8 mouse cellular contexts compared by ENCODE assay signal in genomic region chr3:141465104-141465705, GRCm38 (mm10). TPM values are rescaled to one million over a fixed set of nuclear protein-coding genes. Genes with fewer than 3 reads are reported as not detected.
A peak's percentile ranks its signal among the peaks of the same experiment; 100 is the strongest.
DNase-seq lines count a peak whose midpoint lies in the region; ATAC-seq and TF ChIP-seq lines count a peak whose summit lies in the region.

Gene Unc5c (plus strand): TSS chr3:141465216.

- peak within 1 kb of the TSS; percentile 73 for H3K9ac ChIP-seq in heart, embryonic 14.5 days (ENCODE audit: low read length)
- peak within 1 kb of the TSS; percentile 71 for H3K9ac ChIP-seq in kidney, postnatal 0 days (ENCODE audit: low read depth, low read length)
- H3K9ac ChIP-seq in liver, embryonic 12.5 days = peak within 1 kb of the TSS; percentile 22; the same call in 1 of the 2 replicates

- H3K27me3 ChIP-seq in heart, embryonic 14.5 days (ENCODE audit: control insufficient read depth, insufficient read depth, low read length) = peaks cover 28% of the 10 kb centered on the region
- H3K27me3 ChIP-seq in kidney, postnatal 0 days (ENCODE audit: insufficient read depth, low read length) = no peaks in the 10 kb centered on the region
- H3K27me3 ChIP-seq in liver, embryonic 12.5 days (replicated peaks) = peaks cover 58% of the 10 kb centered on the region
- no peaks in the 10 kb centered on the region for H3K27me3 ChIP-seq in myocyte (ENCODE audit: control insufficient read depth, insufficient read depth, insufficient read length)

- no peak for TF ChIP-seq CTCF in brain, embryonic 14.5 days (IDR thresholded peaks at IDR 0.05; ENCODE audit: borderline replicate concordance, extremely low read depth, insufficient read depth, insufficient read length)
- peak; percentile 42; the same call in 1 of the 2 replicates for TF ChIP-seq CTCF in kidney, postnatal 0 days (IDR thresholded peaks at IDR 0.05; ENCODE audit: low read depth)

- H3K9me3 ChIP-seq in heart, embryonic 14.5 days (ENCODE audit: control insufficient read depth, low read length) = no peaks in the 10 kb centered on the region
- no peaks in the 10 kb centered on the region for H3K9me3 ChIP-seq in kidney, postnatal 0 days (replicated peaks; ENCODE audit: low read length)
- no peaks in the 10 kb centered on the region for H3K9me3 ChIP-seq in liver, embryonic 12.5 days (replicated peaks)

- WGBS in heart, embryonic 14.5 days = under 1% methylated on average over 39 of the region's 61 CpGs
- 1% methylated on average over 60 of the region's 61 CpGs for WGBS in kidney, postnatal 0 days
- 0% methylated on average over 59 of the region's 61 CpGs for WGBS in liver, embryonic 12.5 days (ENCODE audit: insufficient replicate concordance)

- H3K4me2 ChIP-seq in heart, embryonic 14.5 days (ENCODE audit: low read length) = peak within 1 kb of the TSS; percentile 98
- peak within 1 kb of the TSS; percentile 92 for H3K4me2 ChIP-seq in kidney, postnatal 0 days (ENCODE audit: low read length)
- peak within 1 kb of the TSS; percentile 71 for H3K4me2 ChIP-seq in liver, embryonic 12.5 days
- peak within 1 kb of the TSS; percentile 77 for H3K4me2 ChIP-seq in myocyte (ENCODE audit: low read depth)

- DNase-seq in ES-CJ7 (ENCODE audit: low read depth, low spot score) = peak; percentile 64
- peak; percentile 87 for DNase-seq in brain, embryonic 14.5 days (ENCODE audit: low read depth)
- peak; percentile 71 for DNase-seq in fibroblast of lung, adult 2 months (ENCODE audit: low read depth)
- DNase-seq in kidney, postnatal 0 days (ENCODE audit: low spot score) = peak; percentile 95
- DNase-seq in urinary bladder, adult 2 months (ENCODE audit: low spot score) = peak; percentile 40

- H3K36me3 ChIP-seq in heart, embryonic 14.5 days (ENCODE audit: control insufficient read depth, insufficient read depth, low read length) = no peaks in the 10 kb centered on the region
- H3K36me3 ChIP-seq in kidney, postnatal 0 days (ENCODE audit: insufficient read depth, low read length) = no peaks in the 10 kb centered on the region
- no peaks in the 10 kb centered on the region for H3K36me3 ChIP-seq in liver, embryonic 12.5 days
- no peaks in the 10 kb centered on the region for H3K36me3 ChIP-seq in myocyte (ENCODE audit: control insufficient read depth, insufficient read depth)

- no peaks in the 10 kb centered on the region for H3K79me2 ChIP-seq in myocyte (ENCODE audit: control insufficient read depth, insufficient read depth)

- peak within 1 kb of the TSS; percentile 77 to 79 for H3K4me3 ChIP-seq in heart, embryonic 14.5 days (ENCODE audit: control insufficient read depth in 1 of 2, insufficient read depth in 1 of 2, low read depth in 1 of 2, low read length in 2 of 2)
- H3K4me3 ChIP-seq in kidney, postnatal 0 days (replicated peaks; ENCODE audit: low read depth, low read length) = peak within 1 kb of the TSS; percentile 88
- H3K4me3 ChIP-seq in liver, embryonic 12.5 days = peak within 1 kb of the TSS; percentile 50
- peak within 1 kb of the TSS; percentile 34 for H3K4me3 ChIP-seq in myocyte

- H3K4me1 ChIP-seq in heart, embryonic 14.5 days (ENCODE audit: control insufficient read depth in 2 of 2, insufficient read depth in 2 of 2, low read length in 2 of 2) = no peaks in the 10 kb centered on the region; a peak in 1 of 4 replicates
- no peaks in the 10 kb centered on the region for H3K4me1 ChIP-seq in kidney, postnatal 0 days (replicated peaks; ENCODE audit: insufficient read depth, low read length)
- H3K4me1 ChIP-seq in liver, embryonic 12.5 days = no peaks in the 10 kb centered on the region

- TF ChIP-seq POLR2A in brain, embryonic 14.5 days (IDR thresholded peaks at IDR 0.05; ENCODE audit: borderline replicate concordance, extremely low read depth, insufficient read depth, insufficient read length, poor library complexity, severe bottlenecking) = no peak
- TF ChIP-seq POLR2A in myocyte (IDR thresholded peaks at IDR 0.05; ENCODE audit: insufficient read length, low read depth) = peak; percentile 65

- H3ac ChIP-seq in myocyte (ENCODE audit: control insufficient read depth, insufficient read length) = peak within 1 kb of the TSS; percentile 73

- H3K27ac ChIP-seq in heart, embryonic 14.5 days (replicated peaks in 1 of 2; ENCODE audit: control insufficient read depth in 1 of 2, insufficient read depth in 1 of 2, low read depth in 2 of 2, low read length in 2 of 2) = peak within 1 kb of the TSS; percentile 58 to 60
- H3K27ac ChIP-seq in kidney, postnatal 0 days = peak within 1 kb of the TSS; percentile 86
- 0 out of 2 replicates have a peak within 1 kb of the TSS, but pooled peaks have one; percentile 20 for H3K27ac ChIP-seq in liver, embryonic 12.5 days

- peak; percentile 79 for ATAC-seq in heart, embryonic 14.5 days (ENCODE audit: insufficient number of reproducible peaks, insufficient read depth, low FRiP score, low read depth)
- peak; percentile 88 for ATAC-seq in kidney, postnatal 0 days (replicated peaks; ENCODE audit: low FRiP score, low read depth)
- peak; percentile 55 for ATAC-seq in liver, embryonic 12.5 days

TF ChIP-seq in myocyte, 11 proteins besides CTCF, POLR2A, EP300 and RAD21:
- TF ChIP-seq TCF12 (IDR thresholded peaks at IDR 0.05; ENCODE audit: insufficient read depth, poor library complexity, severe bottlenecking) (no peak), POLR2AphosphoS2 (IDR thresholded peaks at IDR 0.05; ENCODE audit: insufficient read length, low read depth) (peak; percentile 50)

RNA-seq across cellular contexts. Expression of gene Unc5c, which starts in this region (rescaled TPM):
- 6.9 and 17.9 TPM in 2 replicates for polyA plus RNA-seq in brain, embryonic 14.5 days (2012; rRNA removed)
- 2.0 and 3.4 TPM in 2 replicates for polyA plus RNA-seq in heart, embryonic 14.5 days (2014; fragmentation: Nextera tagmentation; extraction: Ambion mirVana)
- polyA plus RNA-seq in kidney, postnatal 0 days (2015; fragmentation: Nextera tagmentation; extraction: Ambion mirVana) = 13.6 and 15.6 TPM in 2 replicates
- 1.1 and 1.2 TPM in 2 replicates for polyA plus RNA-seq in liver, embryonic 12.5 days (2016; fragmentation: Nextera tagmentation; extraction: Ambion mirVana)
- 1.00 TPM for polyA plus RNA-seq in myocyte (2012; fragmentation: generic; extraction: Trizol)
- polyA plus RNA-seq in urinary bladder, adult 2 months (2012; rRNA removed) = 3.6 and 5.0 TPM in 2 replicates

Comparison
In these comparisons a context has a peak if more than half of its experiments do, and no peak if none do; other contexts are left out.
1. Peak in every context shown above with its lines: DNase-seq, ATAC-seq, H3K4me3 ChIP-seq and H3K27ac ChIP-seq.
2. DNase-seq: peak in every context shown above with its lines; median percentile 95 in kidney, postnatal 0 days; 87 in brain, embryonic 14.5 days; 71 in fibroblast of lung, adult 2 months; 64 in ES-CJ7; 40 in urinary bladder, adult 2 months.
3. H3K27ac ChIP-seq: peak in every context shown above with its lines; median percentile 86 in kidney, postnatal 0 days; 59 in heart, embryonic 14.5 days; 20 in liver, embryonic 12.5 days.
4. H3K4me3 ChIP-seq: peak in every context shown above with its lines; median percentile 88 in kidney, postnatal 0 days; 78 in heart, embryonic 14.5 days; 50 in liver, embryonic 12.5 days; 34 in myocyte.
5. H3K9ac ChIP-seq: peak in every context shown above with its lines; median percentile 73 in heart, embryonic 14.5 days; 71 in kidney, postnatal 0 days; 22 in liver, embryonic 12.5 days.